Mouse (Mus musculus): ENCODE results near the gene Pgap3. TPM values are rescaled to one million over a fixed set of nuclear protein-coding genes. Genes with fewer than 3 reads are reported as not detected.
A peak's percentile ranks its signal among the peaks of the same experiment; 100 is the strongest.

The Pgap3 gene
- polyA plus RNA-seq, 1 experiment from 2014 or later = 13.0 TPM

GRCm38 (mm10) chr11:98377787-98378186, 22.5 kb downstream of the Pgap3 start:
- Histone ChIP-seq H3K9me3 (no peaks in the 10 kb centered on the region), H3K27ac (no peak overlapping the region), H3K9ac (no peak overlapping the region), H3K4me3 (replicated peaks) (no peak overlapping the region), H3K4me2 (no peak overlapping the region), H3K36me3 (peaks cover 43% of the 10 kb centered on the region; the same call in 1 of the 2 replicates), H3K27me3 (replicated peaks) (no peaks in the 10 kb centered on the region), H3K4me1 (no peaks in the 10 kb centered on the region)
- no peak for ATAC-seq (ENCODE audit: insufficient read depth, low FRiP score, low read depth)
- 85% methylated on average over 11 of the region's 11 CpGs for WGBS

- Histone ChIP-seq H3K4me1 (0 out of 2 replicates have a peak, but pooled peaks cover 6% of the 10 kb centered on the region), H3K4me2 (no peak overlapping the region), H3K4me3 (replicated peaks) (no peak overlapping the region), H3K27me3 (replicated peaks) (no peaks in the 10 kb centered on the region), H3K36me3 (peaks cover 43% of the 10 kb centered on the region; the same call in 1 of the 2 replicates), H3K9me3 (no peaks in the 10 kb centered on the region), H3K9ac (no peak overlapping the region), H3K27ac (no peak overlapping the region)
- no peak for ATAC-seq (ENCODE audit: insufficient read depth, low FRiP score, low read depth)
- 73% methylated on average over 5 of the region's 5 CpGs for WGBS
Measured at GRCm38 (mm10) chr11:98376756-98377155, 23.5 kb downstream of the Pgap3 start.

GRCm38 (mm10) chr11:98374266-98374665, 26.0 kb downstream of the Pgap3 start:
- no peak for ATAC-seq (ENCODE audit: insufficient read depth, low FRiP score, low read depth)
- peaks cover 37% of the 10 kb centered on the region; the same call in 1 of the 2 replicates for H3K36me3 ChIP-seq

GRCm38 (mm10) chr11:98373244-98373643, 27.0 kb downstream of the Pgap3 start:
- Histone ChIP-seq H3K27me3 (replicated peaks) (no peaks in the 10 kb centered on the region), H3K9me3 (no peaks in the 10 kb centered on the region), H3K4me3 (replicated peaks) (no peak overlapping the region), H3K36me3 (peaks cover 35% of the 10 kb centered on the region; the same call in 1 of the 2 replicates), H3K4me2 (no peak overlapping the region), H3K9ac (no peak overlapping the region), H3K4me1 (0 out of 2 replicates have a peak, but pooled peaks cover 6% of the 10 kb centered on the region), H3K27ac (no peak overlapping the region)
- WGBS = 86% methylated on average over 6 of the region's 6 CpGs
- ATAC-seq (ENCODE audit: insufficient read depth, low FRiP score, low read depth) = no peak

More at GRCm38 (mm10) chr11:98374266-98374665, 26.0 kb downstream of the Pgap3 start:
- Histone ChIP-seq H3K27ac (no peak overlapping the region), H3K4me3 (replicated peaks) (no peak overlapping the region), H3K9me3 (no peaks in the 10 kb centered on the region), H3K9ac (no peak overlapping the region), H3K4me1 (0 out of 2 replicates have a peak, but pooled peaks cover 6% of the 10 kb centered on the region), H3K4me2 (no peak overlapping the region), H3K27me3 (replicated peaks) (no peaks in the 10 kb centered on the region)
- WGBS = 81% methylated on average over 8 of the region's 8 CpGs

- 9% methylated on average over 2 of the region's 2 CpGs for WGBS
- H3K9me3 ChIP-seq = no peaks in the 10 kb centered on the region
- H3K9ac ChIP-seq = no peak overlapping the region
- no peaks in the 10 kb centered on the region for H3K27me3 ChIP-seq (replicated peaks)
- peaks cover 31% of the 10 kb centered on the region; the same call in 1 of the 2 replicates for H3K36me3 ChIP-seq
- no peak overlapping the region for H3K4me2 ChIP-seq
- no peak overlapping the region for H3K4me3 ChIP-seq (replicated peaks)
- 0 out of 2 replicates have a peak, but pooled peaks cover 6% of the 10 kb centered on the region for H3K4me1 ChIP-seq
- no peak overlapping the region for H3K27ac ChIP-seq
- ATAC-seq (ENCODE audit: insufficient read depth, low FRiP score, low read depth) = no peak
Measured at GRCm38 (mm10) chr11:98372406-98372805, 27.9 kb downstream of the Pgap3 start.

GRCm38 (mm10) chr11:98371556-98372240, 28.6 kb downstream of the Pgap3 start:
- Histone ChIP-seq H3K4me2 (peak overlapping the region; percentile 10; the same call in 1 of the 2 replicates), H3K27ac (no peak overlapping the region), H3K9ac (no peak overlapping the region), H3K4me1 (0 out of 2 replicates have a peak, but pooled peaks cover 6% of the 10 kb centered on the region), H3K4me3 (replicated peaks) (no peak overlapping the region), H3K27me3 (replicated peaks) (no peaks in the 10 kb centered on the region), H3K36me3 (peaks cover 24% of the 10 kb centered on the region; the same call in 1 of the 2 replicates), H3K9me3 (no peaks in the 10 kb centered on the region)
- peak; percentile 20; the same call in 1 of the 2 replicates for ATAC-seq (ENCODE audit: insufficient read depth, low FRiP score, low read depth)
- WGBS = 44% methylated on average over 10 of the region's 10 CpGs

GRCm38 (mm10) chr11:98370588-98370987, 29.7 kb downstream of the Pgap3 start:
- 79% methylated on average over 2 of the region's 2 CpGs for WGBS
- no peak overlapping the region for H3K27ac ChIP-seq
- ATAC-seq (ENCODE audit: insufficient read depth, low FRiP score, low read depth) = no peak

GRCm38 (mm10) chr11:98369337-98369736, 31.0 kb downstream of the Pgap3 start:
- no peaks in the 10 kb centered on the region for H3K27me3 ChIP-seq (replicated peaks)
- WGBS = 86% methylated on average over 6 of the region's 6 CpGs
- H3K4me2 ChIP-seq = no peak overlapping the region
- 0 out of 2 replicates have a peak, but pooled peaks cover 5% of the 10 kb centered on the region for H3K36me3 ChIP-seq
- H3K4me3 ChIP-seq (replicated peaks) = no peak overlapping the region
- no peak overlapping the region for H3K9ac ChIP-seq
- no peaks in the 10 kb centered on the region for H3K9me3 ChIP-seq
- H3K4me1 ChIP-seq = 0 out of 2 replicates have a peak, but pooled peaks cover 6% of the 10 kb centered on the region
- H3K27ac ChIP-seq = no peak overlapping the region
- no peak for ATAC-seq (ENCODE audit: insufficient read depth, low FRiP score, low read depth)

More at GRCm38 (mm10) chr11:98370588-98370987, 29.7 kb downstream of the Pgap3 start:
- no peak overlapping the region for H3K4me2 ChIP-seq
- H3K9ac ChIP-seq = no peak overlapping the region
- 0 out of 2 replicates have a peak, but pooled peaks cover 6% of the 10 kb centered on the region for H3K4me1 ChIP-seq
- H3K9me3 ChIP-seq = no peaks in the 10 kb centered on the region
- no peak overlapping the region for H3K4me3 ChIP-seq (replicated peaks)
- no peaks in the 10 kb centered on the region for H3K27me3 ChIP-seq (replicated peaks)
- peaks cover 17% of the 10 kb centered on the region; the same call in 1 of the 2 replicates for H3K36me3 ChIP-seq

GRCm38 (mm10) chr11:98367863-98368186, 32.5 kb downstream of the Pgap3 start:
- Histone ChIP-seq H3K36me3 (no peaks in the 10 kb centered on the region), H3K9ac (no peak overlapping the region), H3K27me3 (replicated peaks) (no peaks in the 10 kb centered on the region), H3K4me1 (peaks cover 10% of the 10 kb centered on the region; the same call in 1 of the 2 replicates), H3K4me3 (replicated peaks) (no peak overlapping the region), H3K9me3 (no peaks in the 10 kb centered on the region), H3K27ac (no peak overlapping the region), H3K4me2 (no peak overlapping the region)
- 79% methylated on average over 7 of the region's 7 CpGs for WGBS
- no peak for ATAC-seq (ENCODE audit: insufficient read depth, low FRiP score, low read depth)

GRCm38 (mm10) chr11:98367171-98367862, 33.0 kb downstream of the Pgap3 start:
- WGBS = 78% methylated on average over 10 of the region's 10 CpGs
- Histone ChIP-seq H3K27ac (no peak overlapping the region), H3K9me3 (no peaks in the 10 kb centered on the region), H3K9ac (no peak overlapping the region), H3K4me2 (no peak overlapping the region), H3K4me3 (replicated peaks) (no peak overlapping the region), H3K4me1 (peaks cover 9% of the 10 kb centered on the region; the same call in 1 of the 2 replicates), H3K36me3 (no peaks in the 10 kb centered on the region), H3K27me3 (replicated peaks) (no peaks in the 10 kb centered on the region)
- no peak for ATAC-seq (ENCODE audit: insufficient read depth, low FRiP score, low read depth)

GRCm38 (mm10) chr11:98366290-98366689, 34.0 kb downstream of the Pgap3 start:
- no peak overlapping the region for H3K4me3 ChIP-seq (replicated peaks)
- no peak for ATAC-seq (ENCODE audit: insufficient read depth, low FRiP score, low read depth)
- H3K4me1 ChIP-seq = peaks cover 6% of the 10 kb centered on the region; the same call in 1 of the 2 replicates
- H3K36me3 ChIP-seq = no peaks in the 10 kb centered on the region
- no peaks in the 10 kb centered on the region for H3K27me3 ChIP-seq (replicated peaks)
- no peak overlapping the region for H3K27ac ChIP-seq
- no peak overlapping the region for H3K9ac ChIP-seq
- WGBS = 60% methylated on average over 10 of the region's 10 CpGs
- no peak overlapping the region for H3K4me2 ChIP-seq
- no peaks in the 10 kb centered on the region for H3K9me3 ChIP-seq

GRCm38 (mm10) chr11:98364410-98364809, 35.9 kb downstream of the Pgap3 start:
- Histone ChIP-seq H3K9me3 (no peaks in the 10 kb centered on the region), H3K4me1 (peaks cover 25% of the 10 kb centered on the region), H3K27ac (no peak overlapping the region), H3K9ac (no peak overlapping the region), H3K4me2 (no peak overlapping the region), H3K36me3 (no peaks in the 10 kb centered on the region), H3K4me3 (replicated peaks) (no peak overlapping the region), H3K27me3 (replicated peaks) (no peaks in the 10 kb centered on the region)
- ATAC-seq (ENCODE audit: insufficient read depth, low FRiP score, low read depth) = no peak
- 76% methylated on average over 5 of the region's 5 CpGs for WGBS
